Mouse (Mus musculus) small intestine, adult 2 months (tissue): ENCODE measurements around the gene Nfia. TPM values are rescaled to one million over a fixed set of nuclear protein-coding genes. Genes with fewer than 3 reads are reported as not detected.

ENCODE experiments used
- H3K27ac ChIP-seq: fragments of 200-500 bp; 2 replicates; pipeline ENCODE4 v1.5.1; 2012; ENCODE audit warnings: low read depth, low read length, control low read depth, inconsistent platforms; ENCODE audit not compliant: insufficient read depth
- H3K27me3 ChIP-seq: fragments of 200-500 bp; 2 replicates; pipeline ENCODE4 v1.6.1; 2012; ENCODE audit warnings: mild to moderate bottlenecking, moderate library complexity, low read length, inconsistent platforms; ENCODE audit not compliant: control insufficient read depth, insufficient read depth
- H3K36me3 ChIP-seq: fragments of 200-500 bp; 2 replicates; pipeline ENCODE4 v1.6.1; 2012; ENCODE audit warnings: mild to moderate bottlenecking, low read length, control low read depth, inconsistent platforms; ENCODE audit not compliant: control insufficient read depth, insufficient read depth
- H3K4me1 ChIP-seq: fragments of 200-500 bp; 2 replicates; pipeline ENCODE4 v1.6.1; 2012; ENCODE audit warnings: low read length, inconsistent platforms, mixed read lengths; ENCODE audit not compliant: control insufficient read depth, insufficient read depth, insufficient read length
- H3K4me3 ChIP-seq: fragments of 200-500 bp; 2 replicates; pipeline ENCODE4 v1.5.1; 2012; ENCODE audit warnings: low read depth, mild to moderate bottlenecking, control low read depth, inconsistent platforms, low read length, moderate library complexity
- CTCF ChIP-seq: fragments of 200-500 bp; IDR thresholded peaks from 2 replicates; pipeline ENCODE4 v1.5.1; 2012; ENCODE audit warnings: low read depth, mild to moderate bottlenecking, control low read depth, inconsistent platforms, low read length, moderate library complexity, mixed read lengths; ENCODE audit not compliant: insufficient replicate concordance, insufficient read length; ENCODE audit errors: extremely low read depth
- POLR2A ChIP-seq: fragments of 200-500 bp; IDR thresholded peaks from 2 replicates; pipeline ENCODE4 v1.6.1; 2012; ENCODE audit warnings: low read depth, mild to moderate bottlenecking, control low read depth, inconsistent platforms, low read length, moderate library complexity
- WGBS: fragments of 180-500 bp; shearing (Covaris S2); methylation state at CpG from one replicate; pipeline ENCODE4 v1.1.7; 2018; 5-methylcytosine and 5-hydroxymethylcytosine counted together
- polyA plus RNA-seq: library from polyadenylated mRNA; depleted of rRNA; stranded (reverse); fragments of >200 nt; gene quantifications from 2 replicates; pipeline ENCODE4 v1.2.3, GENCODE M21; 2012

Nfia gene
- polyA plus RNA-seq, 1 experiment = 16.5 TPM

GRCm38 (mm10) chr4:97816001-97816400 is 43.5 kb downstream of the Nfia start:
- TF ChIP-seq POLR2A (no peak), CTCF (no peak)
- no peak overlapping the region for H3K4me3 ChIP-seq
- no peaks in the 10 kb centered on the region for H3K27me3 ChIP-seq
- H3K27ac ChIP-seq = no peak overlapping the region
- H3K36me3 ChIP-seq = no peaks in the 10 kb centered on the region
- no peaks in the 10 kb centered on the region; the same call in 1 of the 2 replicates for H3K4me1 ChIP-seq

GRCm38 (mm10) chr4:97816753-97817152 is 44.2 kb downstream of the Nfia start:
- no peaks in the 10 kb centered on the region for H3K27me3 ChIP-seq
- H3K27ac ChIP-seq = no peak overlapping the region
- TF ChIP-seq CTCF (no peak), POLR2A (no peak)

GRCm38 (mm10) chr4:97817741-97818140 is 45.2 kb downstream of the Nfia start:
- no peaks in the 10 kb centered on the region; the same call in 1 of the 2 replicates for H3K4me1 ChIP-seq
- H3K27ac ChIP-seq = no peak overlapping the region
- H3K36me3 ChIP-seq = no peaks in the 10 kb centered on the region
- no peak overlapping the region for H3K4me3 ChIP-seq
- no peaks in the 10 kb centered on the region for H3K27me3 ChIP-seq
- no peak for TF ChIP-seq POLR2A
- TF ChIP-seq CTCF = no peak
- WGBS = 85% methylated on average over 1 of the region's 1 CpGs

More at GRCm38 (mm10) chr4:97816753-97817152, 44.2 kb downstream of the Nfia start:
- Histone ChIP-seq H3K4me3 (no peak overlapping the region), H3K36me3 (no peaks in the 10 kb centered on the region), H3K4me1 (no peaks in the 10 kb centered on the region; the same call in 1 of the 2 replicates)
- 87% methylated on average over 3 of the region's 3 CpGs for WGBS

GRCm38 (mm10) chr4:97818498-97818897 is 46.0 kb downstream of the Nfia start:
- 82% methylated on average over 3 of the region's 3 CpGs for WGBS
- H3K27ac ChIP-seq = no peak overlapping the region
- no peaks in the 10 kb centered on the region for H3K36me3 ChIP-seq
- no peaks in the 10 kb centered on the region; the same call in 1 of the 2 replicates for H3K4me1 ChIP-seq
- no peaks in the 10 kb centered on the region for H3K27me3 ChIP-seq
- TF ChIP-seq CTCF (no peak), POLR2A (no peak)
- no peak overlapping the region for H3K4me3 ChIP-seq

GRCm38 (mm10) chr4:97819101-97819500 is 46.6 kb downstream of the Nfia start:
- Histone ChIP-seq H3K27ac (no peak overlapping the region), H3K27me3 (no peaks in the 10 kb centered on the region)
- 89% methylated on average over 8 of the region's 8 CpGs for WGBS

GRCm38 (mm10) chr4:97820474-97821259 is 48.1 kb downstream of the Nfia start:
- TF ChIP-seq POLR2A = no peak
- no peak for TF ChIP-seq CTCF
- no peaks in the 10 kb centered on the region for H3K36me3 ChIP-seq
- WGBS = 74% methylated on average over 4 of the region's 4 CpGs
- H3K4me1 ChIP-seq = no peaks in the 10 kb centered on the region; the same call in 1 of the 2 replicates
- no peaks in the 10 kb centered on the region for H3K27me3 ChIP-seq
- no peak overlapping the region for H3K27ac ChIP-seq
- H3K4me3 ChIP-seq = no peak overlapping the region

More at GRCm38 (mm10) chr4:97819101-97819500, 46.6 kb downstream of the Nfia start:
- no peak overlapping the region for H3K4me3 ChIP-seq
- H3K36me3 ChIP-seq = no peaks in the 10 kb centered on the region
- TF ChIP-seq POLR2A = no peak
- TF ChIP-seq CTCF = no peak
- H3K4me1 ChIP-seq = no peaks in the 10 kb centered on the region; the same call in 1 of the 2 replicates

- Histone ChIP-seq H3K4me3 (no peak overlapping the region), H3K27ac (no peak overlapping the region), H3K4me1 (no peaks in the 10 kb centered on the region; the same call in 1 of the 2 replicates), H3K27me3 (no peaks in the 10 kb centered on the region), H3K36me3 (no peaks in the 10 kb centered on the region)
- 79% methylated on average over 4 of the region's 4 CpGs for WGBS
- TF ChIP-seq POLR2A (no peak), CTCF (no peak)
These were observed 49.2 kb downstream of the Nfia start for GRCm38 (mm10) chr4:97821556-97822251.
